Mouse (Mus musculus): Measurements from ENCODE around the gene Lsm14a. TPM values are rescaled to one million over a fixed set of nuclear protein-coding genes. Genes with fewer than 3 reads are reported as not detected.
A peak's percentile ranks its signal among the peaks of the same experiment; 100 is the strongest.
"Not testable (repeated sequence)": the region's sequence is repeated elsewhere in the genome, so short reads cannot be mapped to it uniquely, and the experiment has no call there.

Gene Lsm14a
- total RNA-seq, 2 experiments from 2014 or later: 108 to 110 TPM

- DNase-seq: no peak
Measured at GRCm38 (mm10) chr7:34373906-34374305, 19.2 kb downstream of the Lsm14a start.

- DNase-seq: no peak
Measured at GRCm38 (mm10) chr7:34355629-34356028, 37.5 kb downstream of the Lsm14a start.

- peak; percentile 32 for DNase-seq
Measured at GRCm38 (mm10) chr7:34351997-34352396, 41.1 kb downstream of the Lsm14a start.

- DNase-seq: no peak
Measured at GRCm38 (mm10) chr7:34350166-34350565, 42.9 kb downstream of the Lsm14a start.

GRCm38 (mm10) chr7:34348011-34348410 is 45.1 kb downstream of the Lsm14a start:
- DNase-seq: no peak

- no peak for DNase-seq
Measured at GRCm38 (mm10) chr7:34347041-34347440, 46.1 kb downstream of the Lsm14a start.

- no peak for DNase-seq
Measured at GRCm38 (mm10) chr7:34346505-34346904, 46.6 kb downstream of the Lsm14a start.

- DNase-seq: peak; percentile 49
Measured at GRCm38 (mm10) chr7:34342040-34342793, 50.9 kb downstream of the Lsm14a start.

- DNase-seq: no peak
Measured at GRCm38 (mm10) chr7:34340841-34341240, 52.3 kb downstream of the Lsm14a start.

- no peak for DNase-seq
Measured at GRCm38 (mm10) chr7:34339164-34339489, 54.0 kb downstream of the Lsm14a start.

- DNase-seq: no peak
Measured at GRCm38 (mm10) chr7:34338445-34339163, 54.5 kb downstream of the Lsm14a start.

GRCm38 (mm10) chr7:34337268-34337667 is 55.8 kb downstream of the Lsm14a start:
- DNase-seq: no peak

GRCm38 (mm10) chr7:34336545-34336944 is 56.6 kb downstream of the Lsm14a start:
- not testable (repeated sequence) for DNase-seq

GRCm38 (mm10) chr7:34327493-34327892 is 65.6 kb downstream of the Lsm14a start:
- no peak for DNase-seq

- DNase-seq: no peak
Measured at GRCm38 (mm10) chr7:34324857-34325256, 68.3 kb downstream of the Lsm14a start.

GRCm38 (mm10) chr7:34324005-34324404 is 69.1 kb downstream of the Lsm14a start:
- no peak for DNase-seq

GRCm38 (mm10) chr7:34323351-34323750 is 69.8 kb downstream of the Lsm14a start:
- DNase-seq: peak; percentile 78

GRCm38 (mm10) chr7:34321958-34322357 is 71.2 kb downstream of the Lsm14a start:
- DNase-seq: no peak

GRCm38 (mm10) chr7:34321119-34321518 is 72.0 kb downstream of the Lsm14a start:
- DNase-seq: peak; percentile 39

- DNase-seq: peak; percentile 64
Measured at GRCm38 (mm10) chr7:34319957-34320356, 73.2 kb downstream of the Lsm14a start.

GRCm38 (mm10) chr7:34319123-34319522 is 74.0 kb downstream of the Lsm14a start:
- DNase-seq: no peak

GRCm38 (mm10) chr7:34317901-34318476 is 75.1 kb downstream of the Lsm14a start:
- DNase-seq: peak; percentile 78

- DNase-seq: peak; percentile 94
Measured at GRCm38 (mm10) chr7:34313443-34313875, 79.7 kb downstream of the Lsm14a start, which contains the start of gene 4931406P16Rik. 4931406P16Rik (minus strand) TSS chr7:34313551.
